Mouse (Mus musculus): ENCODE measurements around the gene Trappc2l. TPM values are rescaled to one million over a fixed set of nuclear protein-coding genes. Genes with fewer than 3 reads are reported as not detected.
A peak's percentile ranks its signal among the peaks of the same experiment; 100 is the strongest.

Gene Trappc2l
- polyA plus RNA-seq, 1 experiment from 2014 or later = 49.5 TPM

- H3K9ac ChIP-seq (ENCODE audit: low read length) = no peak overlapping the region
- H3K9me3 ChIP-seq (ENCODE audit: control insufficient read depth, low read length) = no peaks in the 10 kb centered on the region
- no peaks in the 10 kb centered on the region for H3K36me3 ChIP-seq (ENCODE audit: control insufficient read depth, insufficient read depth, low read length)
- TF ChIP-seq CTCF (IDR thresholded peaks at IDR 0.05; ENCODE audit: low read depth) (no peak), EP300 (optimal IDR thresholded peaks at IDR 0.05) (no peak)
- no peak overlapping the region for H3K4me3 ChIP-seq (ENCODE audit: low read depth, low read length)
- H3K27me3 ChIP-seq (ENCODE audit: control insufficient read depth, insufficient read depth, low read length) = no peaks in the 10 kb centered on the region
- H3K4me1 ChIP-seq (replicated peaks; ENCODE audit: control insufficient read depth, insufficient read depth) = no peaks in the 10 kb centered on the region
- ATAC-seq (ENCODE audit: low FRiP score, low TSS enrichment) (no peak), DNase-seq (ENCODE audit: low spot score) (no peak)
- no peak overlapping the region for H3K27ac ChIP-seq (replicated peaks)
- WGBS = 95% methylated on average over 14 of the region's 14 CpGs
- no peak overlapping the region for H3K4me2 ChIP-seq (replicated peaks; ENCODE audit: low read depth)
Observed at GRCm38 (mm10) chr8:122633205-122633604, 21.8 kb downstream of the Trappc2l start.

GRCm38 (mm10) chr8:122635878-122636802 lies 24.7 kb downstream of the Trappc2l start:
- H3K9me3 ChIP-seq (ENCODE audit: control insufficient read depth, low read length) = no peaks in the 10 kb centered on the region
- DNase-seq (ENCODE audit: low spot score) (peak; percentile 86), ATAC-seq (ENCODE audit: low FRiP score, low TSS enrichment) (peak; percentile 93)
- WGBS = 33% methylated on average over 14 of the region's 14 CpGs
- no peak overlapping the region for H3K4me3 ChIP-seq (ENCODE audit: low read depth, low read length)
- H3K9ac ChIP-seq (ENCODE audit: low read length) = no peak overlapping the region
- no peak overlapping the region for H3K4me2 ChIP-seq (replicated peaks; ENCODE audit: low read depth)
- H3K36me3 ChIP-seq (ENCODE audit: control insufficient read depth, insufficient read depth, low read length) = peaks cover 2% of the 10 kb centered on the region; the same call in 1 of the 2 replicates
- peak overlapping the region; percentile 61 for H3K27ac ChIP-seq (replicated peaks)
- no peaks in the 10 kb centered on the region for H3K27me3 ChIP-seq (ENCODE audit: control insufficient read depth, insufficient read depth, low read length)
- peaks cover 7% of the 10 kb centered on the region for H3K4me1 ChIP-seq (replicated peaks; ENCODE audit: control insufficient read depth, insufficient read depth)
- TF ChIP-seq EP300 (optimal IDR thresholded peaks at IDR 0.05) = peak; percentile 60
- no peak for TF ChIP-seq CTCF (IDR thresholded peaks at IDR 0.05; ENCODE audit: low read depth)

- no peaks in the 10 kb centered on the region for H3K27me3 ChIP-seq (ENCODE audit: control insufficient read depth, insufficient read depth, low read length)
- H3K36me3 ChIP-seq (ENCODE audit: control insufficient read depth, insufficient read depth, low read length) = peaks cover 2% of the 10 kb centered on the region; the same call in 1 of the 2 replicates
- no peak overlapping the region for H3K4me2 ChIP-seq (replicated peaks; ENCODE audit: low read depth)
- TF ChIP-seq CTCF (IDR thresholded peaks at IDR 0.05; ENCODE audit: low read depth) (no peak), EP300 (optimal IDR thresholded peaks at IDR 0.05) (no peak)
- H3K4me1 ChIP-seq (replicated peaks; ENCODE audit: control insufficient read depth, insufficient read depth) = peaks cover 7% of the 10 kb centered on the region
- 39% methylated on average over 9 of the region's 9 CpGs for WGBS
- H3K9ac ChIP-seq (ENCODE audit: low read length) = no peak overlapping the region
- ATAC-seq (ENCODE audit: low FRiP score, low TSS enrichment) (no peak), DNase-seq (ENCODE audit: low spot score) (peak; percentile 67)
- H3K4me3 ChIP-seq (ENCODE audit: low read depth, low read length) = no peak overlapping the region
- no peaks in the 10 kb centered on the region for H3K9me3 ChIP-seq (ENCODE audit: control insufficient read depth, low read length)
- peak overlapping the region; percentile 61; the same call in 1 of the 2 replicates for H3K27ac ChIP-seq (replicated peaks)
Observed at GRCm38 (mm10) chr8:122636803-122637175, 25.3 kb downstream of the Trappc2l start.

GRCm38 (mm10) chr8:122637230-122637629 lies 25.8 kb downstream of the Trappc2l start:
- TF ChIP-seq EP300 (optimal IDR thresholded peaks at IDR 0.05) = no peak
- Histone ChIP-seq H3K27me3 (ENCODE audit: control insufficient read depth, insufficient read depth, low read length) (no peaks in the 10 kb centered on the region), H3K36me3 (ENCODE audit: control insufficient read depth, insufficient read depth, low read length) (peaks cover 2% of the 10 kb centered on the region; the same call in 1 of the 2 replicates), H3K4me2 (replicated peaks; ENCODE audit: low read depth) (no peak overlapping the region), H3K9ac (ENCODE audit: low read length) (no peak overlapping the region), H3K4me3 (ENCODE audit: low read depth, low read length) (no peak overlapping the region), H3K4me1 (replicated peaks; ENCODE audit: control insufficient read depth, insufficient read depth) (peaks cover 7% of the 10 kb centered on the region), H3K27ac (replicated peaks) (0 out of 2 replicates have a peak overlapping the region, but pooled peaks have one; percentile 61), H3K9me3 (ENCODE audit: control insufficient read depth, low read length) (no peaks in the 10 kb centered on the region)
- ATAC-seq (ENCODE audit: low FRiP score, low TSS enrichment) (no peak), DNase-seq (ENCODE audit: low spot score) (no peak)
- 83% methylated on average over 9 of the region's 9 CpGs for WGBS

- ATAC-seq (ENCODE audit: low FRiP score, low TSS enrichment) (no peak), DNase-seq (ENCODE audit: low spot score) (peak; percentile 43)
- Histone ChIP-seq H3K36me3 (ENCODE audit: control insufficient read depth, insufficient read depth, low read length) (peaks cover 2% of the 10 kb centered on the region; the same call in 1 of the 2 replicates), H3K4me2 (replicated peaks; ENCODE audit: low read depth) (no peak overlapping the region), H3K27me3 (ENCODE audit: control insufficient read depth, insufficient read depth, low read length) (no peaks in the 10 kb centered on the region), H3K9me3 (ENCODE audit: control insufficient read depth, low read length) (no peaks in the 10 kb centered on the region), H3K4me1 (replicated peaks; ENCODE audit: control insufficient read depth, insufficient read depth) (peaks cover 7% of the 10 kb centered on the region), H3K9ac (ENCODE audit: low read length) (no peak overlapping the region), H3K4me3 (ENCODE audit: low read depth, low read length) (no peak overlapping the region), H3K27ac (replicated peaks) (no peak overlapping the region)
- TF ChIP-seq EP300 (optimal IDR thresholded peaks at IDR 0.05) (no peak), CTCF (IDR thresholded peaks at IDR 0.05; ENCODE audit: low read depth) (no peak)
- 66% methylated on average over 16 of the region's 16 CpGs for WGBS
Observed at GRCm38 (mm10) chr8:122638601-122639000, 27.2 kb downstream of the Trappc2l start.

All from stomach, postnatal 0 days (tissue).